Mouse (Mus musculus) effector memory CD4-positive, alpha-beta T cell, adult 7 months (primary cell): ENCODE measurements around the gene Zfp967. TPM values are rescaled to one million over a fixed set of nuclear protein-coding genes. Genes with fewer than 3 reads are reported as not detected.

Experiments
- polyA plus RNA-seq: library from polyadenylated mRNA; unstranded; fragments of 100-300 nt; shearing (Covaris generic); gene quantifications from one replicate; pipeline ENCODE4 v1.2.1, GENCODE M21; 2017

Zfp967 gene
- not detected for polyA plus RNA-seq

GRCm38 (mm10) chr2:176520756-176521155 lies at the start of gene Zfp967:
Gene Zfp967, plus strand, starts transcription at chr2:176521056.

DNA sequence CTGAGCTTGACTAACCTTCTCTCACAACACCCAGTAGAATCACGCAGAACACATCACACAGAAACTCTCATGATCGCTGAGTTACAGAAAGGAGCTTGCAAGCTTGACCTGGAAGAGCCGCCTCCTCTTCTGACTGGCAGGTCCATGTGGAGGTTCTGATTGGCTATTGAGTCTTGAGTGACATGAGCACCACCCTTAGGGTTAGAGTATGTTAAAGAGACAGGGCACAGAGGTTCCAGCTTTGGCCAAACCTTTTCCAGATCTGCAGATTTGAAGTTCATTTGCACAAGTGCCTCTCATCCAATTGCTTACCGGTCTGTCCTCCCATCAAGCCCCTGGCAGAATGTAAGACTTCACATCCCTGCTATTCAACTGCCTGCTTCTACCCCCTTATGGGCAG lies 34.2 kb upstream of the Zfp967 start, which contains the start of gene Gm14434:
Gene Gm14434 (minus strand): TSS at position 101 of the 400 bp plus-strand sequence.

Other genes starting within 250 kb of the Zfp967 start
- gene Gm11009, start 201.6 kb upstream of the Zfp967 start, polyA plus RNA-seq, result not detected
- gene Gm14435, start 97.5 kb upstream of the Zfp967 start, polyA plus RNA-seq, result 7.6 TPM
- gene Gm14434, start 34.3 kb upstream of the Zfp967 start, polyA plus RNA-seq, result 3.0 TPM
- not detected for gene Gm14308, start 115.3 kb downstream of the Zfp967 start, polyA plus RNA-seq
- gene Zfp973, start 149.5 kb downstream of the Zfp967 start, polyA plus RNA-seq, result 3.0 TPM
- gene Gm14305, start 187.3 kb downstream of the Zfp967 start, polyA plus RNA-seq, result 6.1 TPM